Mouse (Mus musculus): ENCODE measurements around the gene Ar. TPM values are rescaled to one million over a fixed set of nuclear protein-coding genes. Genes with fewer than 3 reads are reported as not detected.

Gene Ar
- polyA plus RNA-seq (2015; fragmentation: Nextera tagmentation; extraction: Ambion mirVana), result 1.1 and 1.3 TPM in 2 replicates

- Histone ChIP-seq H3K9ac (no peak within 1 kb of the TSS), H3K27me3 (peaks cover 29% of the 10 kb centered on the region), H3K36me3 (no peaks in the 10 kb centered on the region), H3K4me1 (no peaks in the 10 kb centered on the region; the same call in 1 of the 2 replicates), H3K4me3 (replicated peaks) (peak within 1 kb of the TSS; percentile 40), H3K27ac (replicated peaks) (no peak within 1 kb of the TSS), H3K9me3 (replicated peaks) (no peaks in the 10 kb centered on the region), H3K4me2 (replicated peaks) (peak within 1 kb of the TSS; percentile 69)
- peak; percentile 29; the same call in 1 of the 2 replicates for ATAC-seq (ENCODE audit: insufficient number of reproducible peaks, low FRiP score, low TSS enrichment, low read depth)
- WGBS, result 18% methylated on average over 25 of the region's 27 CpGs
Observed at GRCm38 (mm10) chrX:98148531-98149342, at the start of gene Ar. TSS of gene Ar (plus strand) at chrX:98148769.

- WGBS, result 17% methylated on average over 30 of the region's 30 CpGs
- ATAC-seq (ENCODE audit: insufficient number of reproducible peaks, low FRiP score, low TSS enrichment, low read depth), result no peak
Observed at GRCm38 (mm10) chrX:98149724-98150392, 1.3 kb downstream of the Ar start.

GRCm38 (mm10) chrX:98150393-98151119 lies 2.0 kb downstream of the Ar start:
- WGBS, result 31% methylated on average over 33 of the region's 33 CpGs
- H3K27me3 ChIP-seq, result peaks cover 29% of the 10 kb centered on the region
- no peaks in the 10 kb centered on the region for H3K36me3 ChIP-seq

More at GRCm38 (mm10) chrX:98149724-98150392, 1.3 kb downstream of the Ar start:
- H3K27ac ChIP-seq (replicated peaks), result no peak overlapping the region
- H3K36me3 ChIP-seq, result no peaks in the 10 kb centered on the region
- no peaks in the 10 kb centered on the region for H3K9me3 ChIP-seq (replicated peaks)
- H3K4me2 ChIP-seq (replicated peaks), result peak overlapping the region; percentile 69
- peak overlapping the region; percentile 40 for H3K4me3 ChIP-seq (replicated peaks)
- no peaks in the 10 kb centered on the region; the same call in 1 of the 2 replicates for H3K4me1 ChIP-seq
- H3K9ac ChIP-seq, result no peak overlapping the region
- peaks cover 29% of the 10 kb centered on the region for H3K27me3 ChIP-seq

GRCm38 (mm10) chrX:98189759-98190158 lies 41.2 kb downstream of the Ar start:
- Histone ChIP-seq H3K4me2 (replicated peaks) (no peak overlapping the region), H3K9ac (no peak overlapping the region), H3K27ac (replicated peaks) (no peak overlapping the region), H3K36me3 (no peaks in the 10 kb centered on the region), H3K4me3 (replicated peaks) (no peak overlapping the region), H3K4me1 (no peaks in the 10 kb centered on the region), H3K9me3 (replicated peaks) (no peaks in the 10 kb centered on the region), H3K27me3 (no peaks in the 10 kb centered on the region)
- no peak for ATAC-seq (ENCODE audit: insufficient number of reproducible peaks, low FRiP score, low TSS enrichment, low read depth)

More at GRCm38 (mm10) chrX:98150393-98151119, 2.0 kb downstream of the Ar start:
- Histone ChIP-seq H3K27ac (replicated peaks) (no peak overlapping the region), H3K4me1 (no peaks in the 10 kb centered on the region; the same call in 1 of the 2 replicates), H3K4me3 (replicated peaks) (peak overlapping the region; percentile 40), H3K9ac (no peak overlapping the region), H3K4me2 (replicated peaks) (peak overlapping the region; percentile 69), H3K9me3 (replicated peaks) (no peaks in the 10 kb centered on the region)
- ATAC-seq (ENCODE audit: insufficient number of reproducible peaks, low FRiP score, low TSS enrichment, low read depth), result no peak; the same call in 1 of the 2 replicates

- H3K9me3 ChIP-seq (replicated peaks), result no peaks in the 10 kb centered on the region
- H3K9ac ChIP-seq, result no peak overlapping the region
- H3K27ac ChIP-seq (replicated peaks), result no peak overlapping the region
- WGBS, result 31% methylated on average over 3 of the region's 3 CpGs
- no peaks in the 10 kb centered on the region for H3K36me3 ChIP-seq
- no peak for ATAC-seq (ENCODE audit: insufficient number of reproducible peaks, low FRiP score, low TSS enrichment, low read depth)
- no peaks in the 10 kb centered on the region for H3K4me1 ChIP-seq
- H3K4me3 ChIP-seq (replicated peaks), result no peak overlapping the region
- no peak overlapping the region for H3K4me2 ChIP-seq (replicated peaks)
- H3K27me3 ChIP-seq, result no peaks in the 10 kb centered on the region
Observed at GRCm38 (mm10) chrX:98205766-98206165, 57.2 kb downstream of the Ar start.

GRCm38 (mm10) chrX:98207166-98207565 lies 58.6 kb downstream of the Ar start:
- no peak for ATAC-seq (ENCODE audit: insufficient number of reproducible peaks, low FRiP score, low TSS enrichment, low read depth)
- H3K9me3 ChIP-seq (replicated peaks), result no peaks in the 10 kb centered on the region
- 77% methylated on average over 4 of the region's 4 CpGs for WGBS

GRCm38 (mm10) chrX:98216103-98216502 lies 67.5 kb downstream of the Ar start:
- no peak overlapping the region for H3K4me3 ChIP-seq (replicated peaks)
- no peak overlapping the region for H3K27ac ChIP-seq (replicated peaks)
- WGBS, result 50% methylated on average over 1 of the region's 1 CpGs
- ATAC-seq (ENCODE audit: insufficient number of reproducible peaks, low FRiP score, low TSS enrichment, low read depth), result no peak
- H3K4me1 ChIP-seq, result no peaks in the 10 kb centered on the region
- no peak overlapping the region for H3K9ac ChIP-seq
- H3K9me3 ChIP-seq (replicated peaks), result no peaks in the 10 kb centered on the region
- H3K27me3 ChIP-seq, result no peaks in the 10 kb centered on the region
- no peak overlapping the region for H3K4me2 ChIP-seq (replicated peaks)
- H3K36me3 ChIP-seq, result no peaks in the 10 kb centered on the region

More at GRCm38 (mm10) chrX:98207166-98207565, 58.6 kb downstream of the Ar start:
- Histone ChIP-seq H3K4me1 (no peaks in the 10 kb centered on the region), H3K27ac (replicated peaks) (no peak overlapping the region), H3K9ac (no peak overlapping the region), H3K4me2 (replicated peaks) (no peak overlapping the region), H3K4me3 (replicated peaks) (no peak overlapping the region), H3K36me3 (no peaks in the 10 kb centered on the region), H3K27me3 (no peaks in the 10 kb centered on the region)

- H3K9ac ChIP-seq, result no peak overlapping the region
- no peaks in the 10 kb centered on the region for H3K36me3 ChIP-seq
- H3K27ac ChIP-seq (replicated peaks), result no peak overlapping the region
- no peaks in the 10 kb centered on the region for H3K9me3 ChIP-seq (replicated peaks)
- no peak for ATAC-seq (ENCODE audit: insufficient number of reproducible peaks, low FRiP score, low TSS enrichment, low read depth)
- H3K27me3 ChIP-seq, result no peaks in the 10 kb centered on the region
- no peak overlapping the region for H3K4me2 ChIP-seq (replicated peaks)
- H3K4me1 ChIP-seq, result no peaks in the 10 kb centered on the region
- WGBS, result 79% methylated on average over 4 of the region's 4 CpGs
- no peak overlapping the region for H3K4me3 ChIP-seq (replicated peaks)
Observed at GRCm38 (mm10) chrX:98239011-98239410, 90.4 kb downstream of the Ar start.

- no peak overlapping the region for H3K27ac ChIP-seq (replicated peaks)
- H3K9ac ChIP-seq, result no peak overlapping the region
- no peaks in the 10 kb centered on the region for H3K36me3 ChIP-seq
- no peaks in the 10 kb centered on the region for H3K4me1 ChIP-seq
- H3K4me3 ChIP-seq (replicated peaks), result no peak overlapping the region
- no peak for ATAC-seq (ENCODE audit: insufficient number of reproducible peaks, low FRiP score, low TSS enrichment, low read depth)
- no peaks in the 10 kb centered on the region for H3K9me3 ChIP-seq (replicated peaks)
- no peaks in the 10 kb centered on the region for H3K27me3 ChIP-seq
- 71% methylated on average over 2 of the region's 2 CpGs for WGBS
- no peak overlapping the region for H3K4me2 ChIP-seq (replicated peaks)
Observed at GRCm38 (mm10) chrX:98245108-98245507, 96.5 kb downstream of the Ar start.

- H3K9ac ChIP-seq, result no peak overlapping the region
- H3K36me3 ChIP-seq, result no peaks in the 10 kb centered on the region
- H3K4me2 ChIP-seq (replicated peaks), result no peak overlapping the region
- H3K4me3 ChIP-seq (replicated peaks), result no peak overlapping the region
- no peaks in the 10 kb centered on the region; the same call in 1 of the 2 replicates for H3K27me3 ChIP-seq
- H3K27ac ChIP-seq (replicated peaks), result no peak overlapping the region
- 68% methylated on average over 4 of the region's 4 CpGs for WGBS
- no peak for ATAC-seq (ENCODE audit: insufficient number of reproducible peaks, low FRiP score, low TSS enrichment, low read depth)
- no peaks in the 10 kb centered on the region for H3K9me3 ChIP-seq (replicated peaks)
- no peaks in the 10 kb centered on the region for H3K4me1 ChIP-seq
Observed at GRCm38 (mm10) chrX:98248363-98248762, 99.8 kb downstream of the Ar start.

- H3K4me2 ChIP-seq (replicated peaks), result no peak overlapping the region
- peaks cover 2% of the 10 kb centered on the region; the same call in 1 of the 2 replicates for H3K27me3 ChIP-seq
- H3K4me3 ChIP-seq (replicated peaks), result no peak overlapping the region
- H3K36me3 ChIP-seq, result no peaks in the 10 kb centered on the region
- no peak for ATAC-seq (ENCODE audit: insufficient number of reproducible peaks, low FRiP score, low TSS enrichment, low read depth)
- H3K27ac ChIP-seq (replicated peaks), result no peak overlapping the region
- H3K9me3 ChIP-seq (replicated peaks), result no peaks in the 10 kb centered on the region
- no peaks in the 10 kb centered on the region for H3K4me1 ChIP-seq
- no peak overlapping the region for H3K9ac ChIP-seq
- 83% methylated on average over 2 of the region's 2 CpGs for WGBS
Observed at GRCm38 (mm10) chrX:98259620-98260019, 111.1 kb downstream of the Ar start.

All from embryonic facial prominence, embryonic 15.5 days (tissue).